In genomic region chr13:22019934-22020835, GRCm38 (mm10) we compare ENCODE assay signal across 8 mouse cellular contexts. TPM values are rescaled to one million over a fixed set of nuclear protein-coding genes. Genes with fewer than 3 reads are reported as not detected.
DNase-seq lines count a peak whose midpoint lies in the region; ATAC-seq and TF ChIP-seq lines count a peak whose summit lies in the region.

No protein-coding gene starts in this region.

- peak; percentile 78 for ATAC-seq in intestine, embryonic 15.5 days
- no peak for ATAC-seq in midbrain, embryonic 14.5 days (ENCODE audit: low FRiP score, low TSS enrichment)

- TF ChIP-seq CTCF in embryonic fibroblast, embryonic 13.5 days (IDR thresholded peaks at IDR 0.05; ENCODE audit: borderline replicate concordance, insufficient read depth, low read length), result no peak

- no peaks in the 10 kb centered on the region for H3K36me3 ChIP-seq in intestine, embryonic 15.5 days
- H3K36me3 ChIP-seq in midbrain, embryonic 14.5 days (ENCODE audit: control insufficient read depth, insufficient read depth, low read length), result no peaks in the 10 kb centered on the region

- peaks cover 2% of the 10 kb centered on the region; the same call in 1 of the 2 replicates for H3K27me3 ChIP-seq in intestine, embryonic 15.5 days (replicated peaks)
- H3K27me3 ChIP-seq in midbrain, embryonic 14.5 days (ENCODE audit: control insufficient read depth, insufficient read depth, low read length), result peaks cover 59% of the 10 kb centered on the region

- 1% methylated on average over 44 of the region's 44 CpGs for WGBS in intestine, embryonic 15.5 days
- WGBS in midbrain, embryonic 14.5 days, result under 1% methylated on average over 44 of the region's 44 CpGs

- peak; percentile 50 for DNase-seq in retina, embryonic 14.5 days (ENCODE audit: low spot score)
- no peak for DNase-seq in retina, postnatal 1 day
- peak; percentile 41 for DNase-seq in midbrain, embryonic 14.5 days
- DNase-seq in left cerebral cortex, postnatal 4 days, result no peak
- DNase-seq in left cerebral cortex, adult 18-20 months (ENCODE audit: low spot score in 2 of 2), result no peak
- no peak for DNase-seq in right cerebral cortex, postnatal 14 days

- H3K4me3 ChIP-seq in embryonic fibroblast, embryonic 13.5 days (ENCODE audit: insufficient read depth, low read length), result peak overlapping the region; percentile 66
- H3K4me3 ChIP-seq in intestine, embryonic 15.5 days (replicated peaks), result peak overlapping the region; percentile 45
- peak overlapping the region; percentile 33 for H3K4me3 ChIP-seq in midbrain, embryonic 14.5 days (replicated peaks; ENCODE audit: low read depth, low read length)

- H3K27ac ChIP-seq in embryonic fibroblast, embryonic 13.5 days (ENCODE audit: insufficient read depth, low read length), result no peak overlapping the region
- no peak overlapping the region for H3K27ac ChIP-seq in intestine, embryonic 15.5 days
- H3K27ac ChIP-seq in midbrain, embryonic 14.5 days (replicated peaks; ENCODE audit: low read depth, low read length), result no peak overlapping the region

- H3K4me1 ChIP-seq in embryonic fibroblast, embryonic 13.5 days (ENCODE audit: control insufficient read depth, insufficient read depth, low read length), result no peaks in the 10 kb centered on the region
- no peaks in the 10 kb centered on the region for H3K4me1 ChIP-seq in intestine, embryonic 15.5 days (replicated peaks)
- H3K4me1 ChIP-seq in midbrain, embryonic 14.5 days (ENCODE audit: control insufficient read depth, insufficient read depth, low read length), result peaks cover 6% of the 10 kb centered on the region; the same call in 1 of the 2 replicates

- H3K9ac ChIP-seq in intestine, embryonic 15.5 days, result peak overlapping the region; percentile 29
- H3K9ac ChIP-seq in midbrain, embryonic 14.5 days (replicated peaks; ENCODE audit: low read length), result 0 out of 2 replicates have a peak overlapping the region, but pooled peaks have one; percentile 21

- intact Hi-C loops in left cerebral cortex, postnatal 4 days (cut with DNase I), result loop anchor here (10.0 kb wide), 5 partner anchors 105 to 1415 kb away; no protein-coding TSS in a partner anchor

- no peaks in the 10 kb centered on the region for H3K9me3 ChIP-seq in intestine, embryonic 15.5 days
- H3K9me3 ChIP-seq in midbrain, embryonic 14.5 days (ENCODE audit: control insufficient read depth, low read length), result 0 out of 2 replicates have a peak, but pooled peaks cover 1% of the 10 kb centered on the region

- peak overlapping the region; percentile 72 for H3K4me2 ChIP-seq in intestine, embryonic 15.5 days (replicated peaks)
- H3K4me2 ChIP-seq in midbrain, embryonic 14.5 days (ENCODE audit: low read length), result peak overlapping the region; percentile 58

- no peak for TF ChIP-seq POLR2A in embryonic fibroblast, embryonic 13.5 days (IDR thresholded peaks at IDR 0.05; ENCODE audit: low read depth, low read length)

RNA-seq across cellular contexts. Expression of gene Prss16, which starts 10.6 kb away (rescaled TPM):
- polyA plus RNA-seq in embryonic fibroblast, embryonic 13.5 days (2011; ENCODE audit: insufficient read length, low read depth, missing spikeins), result 0.37 and 0.98 TPM in 2 replicates
- polyA plus RNA-seq in intestine, embryonic 15.5 days (2015; fragmentation: Nextera tagmentation; extraction: Ambion mirVana), result 1.4 and 1.5 TPM in 2 replicates
- polyA plus RNA-seq in midbrain, embryonic 14.5 days (2014; fragmentation: Nextera tagmentation; extraction: Ambion mirVana), result not detected in 2 replicates
- not detected for total RNA-seq in left cerebral cortex, postnatal 4 days (2021)
- 1 to 10 TPM in 1 of 2 experiments, under 1 TPM in 1; 0.35 to 1.2 TPM for total RNA-seq in left cerebral cortex, adult 18-20 months (2021)

RNA-seq across cellular contexts. Expression of gene Hist1h2ah, which starts 15.2 kb away (rescaled TPM):
- polyA plus RNA-seq in embryonic fibroblast, embryonic 13.5 days (2011; ENCODE audit: insufficient read length, low read depth, missing spikeins), result 1.3 TPM in 1 of 2 replicates, not detected in the other
- 3.0 and 7.8 TPM in 2 replicates for polyA plus RNA-seq in intestine, embryonic 15.5 days (2015; fragmentation: Nextera tagmentation; extraction: Ambion mirVana)
- not detected in 2 replicates for polyA plus RNA-seq in midbrain, embryonic 14.5 days (2014; fragmentation: Nextera tagmentation; extraction: Ambion mirVana)
- 100 to 1,000 TPM; 126 to 134 TPM for total RNA-seq in left cerebral cortex, postnatal 4 days (2021)
- total RNA-seq in left cerebral cortex, adult 18-20 months (2021), result 10 to 100 TPM; 24.4 to 38.7 TPM

RNA-seq across cellular contexts. Expression of gene Hist1h2bk, which starts 15.5 kb away (rescaled TPM):
- 16.3 and 22.3 TPM in 2 replicates for polyA plus RNA-seq in embryonic fibroblast, embryonic 13.5 days (2011; ENCODE audit: insufficient read length, low read depth, missing spikeins)
- polyA plus RNA-seq in intestine, embryonic 15.5 days (2015; fragmentation: Nextera tagmentation; extraction: Ambion mirVana), result 5.0 and 5.8 TPM in 2 replicates
- polyA plus RNA-seq in midbrain, embryonic 14.5 days (2014; fragmentation: Nextera tagmentation; extraction: Ambion mirVana), result 0.86 and 1.1 TPM in 2 replicates
- total RNA-seq in left cerebral cortex, postnatal 4 days (2021), result 100 to 1,000 TPM in 1 of 2 experiments, 10 to 100 TPM in 1; 95.1 to 120 TPM
- 10 to 100 TPM; 14.5 to 16.1 TPM for total RNA-seq in left cerebral cortex, adult 18-20 months (2021)

RNA-seq across cellular contexts. Expression of gene Hist1h4i, which starts 21.0 kb away (rescaled TPM):
- polyA plus RNA-seq in embryonic fibroblast, embryonic 13.5 days (2011; ENCODE audit: insufficient read length, low read depth, missing spikeins), result 5.6 and 9.1 TPM in 2 replicates
- 21.0 and 23.6 TPM in 2 replicates for polyA plus RNA-seq in intestine, embryonic 15.5 days (2015; fragmentation: Nextera tagmentation; extraction: Ambion mirVana)
- 6.6 and 6.8 TPM in 2 replicates for polyA plus RNA-seq in midbrain, embryonic 14.5 days (2014; fragmentation: Nextera tagmentation; extraction: Ambion mirVana)
- 10 to 100 TPM; 89.3 to 89.6 TPM for total RNA-seq in left cerebral cortex, postnatal 4 days (2021)
- 10 to 100 TPM; 71.8 to 81.6 TPM for total RNA-seq in left cerebral cortex, adult 18-20 months (2021)

RNA-seq across cellular contexts. Expression of gene Hist1h2ag, which starts 22.6 kb away (rescaled TPM):
- 2.6 TPM in 1 of 2 replicates, not detected in the other for polyA plus RNA-seq in embryonic fibroblast, embryonic 13.5 days (2011; ENCODE audit: insufficient read length, low read depth, missing spikeins)
- 23.9 and 40.6 TPM in 2 replicates for polyA plus RNA-seq in intestine, embryonic 15.5 days (2015; fragmentation: Nextera tagmentation; extraction: Ambion mirVana)
- polyA plus RNA-seq in midbrain, embryonic 14.5 days (2014; fragmentation: Nextera tagmentation; extraction: Ambion mirVana), result 9.4 and 11.7 TPM in 2 replicates
- total RNA-seq in left cerebral cortex, postnatal 4 days (2021), result 10 to 100 TPM; 59.9 to 64.0 TPM
- total RNA-seq in left cerebral cortex, adult 18-20 months (2021), result 10 to 100 TPM in 1 of 2 experiments, 1 to 10 TPM in 1; 7.5 to 13.7 TPM

Comparison
In these comparisons a context has a peak if more than half of its experiments do, and no peak if none do; other contexts are left out.
1. DNase-seq: peak in retina, embryonic 14.5 days (single experiment) and midbrain, embryonic 14.5 days (single experiment); none in retina, postnatal 1 day (single experiment), left cerebral cortex, postnatal 4 days (single experiment), left cerebral cortex, adult 18-20 months (0 of 2) and right cerebral cortex, postnatal 14 days (single experiment).
2. Peak in every context shown above with its lines, with median percentiles within 50 percentile points of each other: H3K4me3 ChIP-seq.